Mouse (Mus musculus) liver (tissue): ENCODE measurements around the gene Zfp697.
"Not testable (repeated sequence)": the region's sequence is repeated elsewhere in the genome, so short reads cannot be mapped to it uniquely, and the experiment has no call there.

Experiments
- DNase-seq: peaks from one replicate; pipeline ENCODE4 v3.0.0-alpha.2; 2020; ENCODE audit warnings: mixed read lengths

Zfp697 gene

GRCm38 (mm10) chr3:98374062-98374719 is 8.1 kb upstream of the Zfp697 start:
- DNase-seq, result no peak

DNA sequence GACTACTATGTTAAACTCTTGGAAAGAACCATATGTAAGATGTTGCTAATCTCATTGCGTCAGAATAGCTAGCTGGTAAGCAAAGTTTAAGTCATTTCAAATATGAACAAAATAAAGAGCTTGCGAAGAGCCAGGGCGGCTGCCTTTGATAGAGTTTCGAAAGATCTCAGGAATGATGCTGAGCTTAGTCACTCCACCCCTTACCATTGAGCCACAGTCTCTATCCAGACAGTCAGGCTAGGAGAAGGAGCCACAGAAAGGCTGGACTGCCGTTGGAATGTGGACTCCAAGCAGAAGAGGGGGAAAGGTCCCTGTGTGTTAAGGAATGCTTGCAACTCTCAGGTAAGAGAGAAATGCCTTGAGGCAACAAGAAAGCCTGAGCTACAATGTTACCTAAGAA is 7.3 kb upstream of the Zfp697 start:
- no peak for DNase-seq

GRCm38 (mm10) chr3:98378267-98378666 is 4.0 kb upstream of the Zfp697 start:
- DNase-seq, result no peak

- no peak for DNase-seq
Observed at GRCm38 (mm10) chr3:98379236-98379635, 3.0 kb upstream of the Zfp697 start.

GRCm38 (mm10) chr3:98381677-98382245 is 500 bp upstream of the Zfp697 start:
- DNase-seq, result no peak

DNA sequence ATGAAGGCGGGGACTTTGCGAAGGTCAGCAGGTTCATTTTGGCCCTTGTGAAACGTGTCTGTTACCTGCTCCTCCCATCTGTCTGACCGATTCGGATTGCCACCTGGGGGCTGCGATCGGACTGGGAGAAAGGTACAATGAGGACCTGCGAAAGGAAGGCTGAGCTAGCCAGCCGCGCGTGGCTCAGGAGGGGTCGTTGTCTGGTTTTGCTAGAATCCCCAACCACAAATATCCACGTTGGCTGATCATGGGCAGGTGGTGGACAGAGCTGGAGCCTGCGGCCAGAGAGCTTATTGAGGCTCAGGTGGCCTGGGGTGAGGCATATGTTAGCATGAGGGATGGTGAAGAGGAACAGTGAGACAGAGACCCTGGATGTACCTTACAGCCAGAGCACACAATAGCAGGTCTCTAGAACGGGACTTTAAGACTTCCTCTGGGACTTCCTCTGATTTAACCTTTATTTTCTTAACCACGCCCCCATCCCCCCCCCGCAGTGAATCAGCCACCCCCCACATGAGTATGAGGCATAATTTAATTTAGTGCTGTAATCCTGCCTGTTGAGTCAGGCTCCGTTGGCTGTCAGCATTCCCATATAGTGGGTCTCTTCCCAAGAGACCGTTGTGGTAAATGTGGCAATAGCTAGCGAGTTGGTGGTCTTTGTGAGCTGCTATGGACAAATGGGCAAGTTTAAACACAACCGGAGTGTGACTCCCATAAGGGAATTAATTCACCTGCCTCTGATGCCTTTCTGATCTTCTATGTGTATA is 946 bp downstream of the Zfp697 start:
- DNase-seq, result no peak

GRCm38 (mm10) chr3:98387086-98387485 is 4.8 kb downstream of the Zfp697 start:
- no peak for DNase-seq

DNA sequence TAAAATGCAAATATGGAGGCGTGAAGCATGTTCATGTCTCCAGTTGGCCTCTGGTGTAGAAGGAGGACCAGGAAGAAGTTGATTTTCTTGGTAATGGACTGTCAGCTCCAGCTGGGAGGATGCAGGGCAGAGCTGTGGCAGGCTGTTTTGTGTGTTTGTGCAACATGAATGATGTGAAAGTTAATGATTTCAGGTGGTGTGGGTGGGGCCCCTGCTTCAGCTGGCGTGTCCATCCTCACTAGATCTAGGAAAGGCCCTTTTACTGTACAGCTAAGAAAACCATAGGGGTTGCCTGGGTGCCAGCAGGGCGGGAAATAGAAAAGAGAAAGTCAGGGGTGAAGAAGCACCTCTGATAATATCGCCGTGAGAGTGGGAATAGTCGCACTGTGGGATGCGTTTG is 5.5 kb downstream of the Zfp697 start:
- no peak for DNase-seq

DNA sequence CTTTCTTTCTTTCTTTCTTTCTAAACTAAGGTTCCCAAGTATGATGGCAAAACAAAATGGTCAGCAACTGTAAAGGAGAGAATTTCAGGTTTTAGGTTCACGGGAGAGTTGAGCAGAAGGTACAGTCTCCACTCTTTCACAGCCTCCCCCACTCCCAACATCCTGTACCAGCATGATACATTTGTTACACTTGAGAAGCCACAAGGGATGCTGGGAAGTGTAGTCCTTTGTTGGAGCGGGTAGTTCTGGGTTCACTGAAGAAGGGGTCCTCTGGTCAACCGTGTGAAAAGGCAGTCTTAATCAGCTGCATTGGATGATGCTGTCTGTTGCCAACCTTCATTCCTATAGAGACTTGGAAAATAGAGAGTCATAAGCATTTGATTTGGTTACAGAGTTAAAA is 7.0 kb downstream of the Zfp697 start:
- DNase-seq, result no peak

DNA sequence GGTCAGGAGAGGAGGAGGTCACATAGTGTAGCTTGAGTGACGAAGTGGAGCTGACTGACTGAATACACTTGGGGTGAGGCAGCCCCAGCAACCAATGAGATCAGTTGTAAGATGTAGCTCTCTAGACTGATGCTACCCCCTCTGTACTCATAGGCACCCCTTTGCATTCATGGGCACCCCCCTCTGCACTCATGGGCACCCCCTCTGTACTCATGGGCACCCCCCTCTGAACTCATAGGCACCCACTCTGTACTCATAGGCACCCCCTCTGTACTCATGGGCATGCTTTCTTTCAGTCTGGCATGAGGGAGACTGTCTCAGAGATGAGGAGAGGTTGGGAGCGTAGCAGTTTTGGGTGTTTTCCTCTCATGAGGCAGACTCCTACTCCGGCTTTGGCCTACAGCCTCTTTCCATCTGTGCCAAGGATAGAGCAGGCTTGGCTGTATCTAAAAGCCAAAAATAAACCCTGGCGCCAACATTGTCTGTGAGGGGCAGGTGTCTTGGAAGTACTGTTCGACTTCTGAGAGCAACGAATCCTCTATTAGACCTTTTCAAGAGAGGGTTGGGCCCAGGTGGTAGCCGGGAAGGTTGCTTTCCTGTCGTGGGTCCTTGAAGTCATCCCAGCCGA is 22.1 kb downstream of the Zfp697 start:
- not testable (repeated sequence) for DNase-seq

DNA sequence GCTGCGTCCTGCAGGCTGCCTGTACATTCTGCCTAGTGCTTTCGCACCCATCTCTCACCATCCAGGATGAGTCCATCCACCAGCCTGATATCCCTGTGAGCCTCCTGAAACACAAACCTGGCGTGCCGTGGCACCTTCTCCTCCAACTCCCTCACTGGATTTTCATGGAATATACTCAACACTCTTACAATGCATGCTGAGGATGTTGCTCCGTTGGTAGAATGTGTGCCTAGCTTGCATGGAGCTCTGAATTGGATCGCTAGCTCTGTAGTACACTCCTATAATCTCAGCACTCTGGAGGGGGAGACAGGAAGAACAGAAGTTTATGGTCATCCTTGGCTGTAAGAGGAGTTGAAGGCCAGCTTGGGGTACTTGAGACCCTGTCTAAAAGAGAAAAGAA is 23.6 kb downstream of the Zfp697 start:
- DNase-seq, result not testable (repeated sequence)

- DNase-seq, result not testable (repeated sequence)
Observed at GRCm38 (mm10) chr3:98406569-98407144, 24.4 kb downstream of the Zfp697 start.

DNA sequence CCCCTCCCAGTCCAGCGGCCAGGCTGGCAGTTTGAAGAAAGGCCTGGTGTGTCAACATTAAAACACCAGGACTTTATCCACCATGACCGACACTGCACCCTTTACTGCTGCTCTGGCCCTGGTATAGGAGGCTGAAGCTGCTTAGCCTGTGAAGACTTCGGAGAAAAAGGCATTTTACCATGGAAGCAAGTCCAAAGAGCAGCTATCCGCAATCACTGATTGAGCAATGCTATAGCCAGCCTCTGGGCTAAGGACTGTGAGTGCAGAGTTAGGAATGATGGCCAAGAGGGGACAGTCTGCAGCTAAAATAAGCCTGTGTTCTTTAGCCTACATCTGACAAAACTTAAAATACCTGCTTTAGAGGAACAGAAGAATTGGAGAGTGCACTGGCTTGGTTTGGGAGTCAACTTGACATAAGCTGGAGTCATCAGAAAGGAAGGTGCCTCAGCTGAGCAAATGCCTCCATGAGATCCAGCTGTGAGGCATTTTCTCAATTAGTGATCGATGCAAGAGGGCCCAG is 25.1 kb downstream of the Zfp697 start:
- not testable (repeated sequence) for DNase-seq

DNA sequence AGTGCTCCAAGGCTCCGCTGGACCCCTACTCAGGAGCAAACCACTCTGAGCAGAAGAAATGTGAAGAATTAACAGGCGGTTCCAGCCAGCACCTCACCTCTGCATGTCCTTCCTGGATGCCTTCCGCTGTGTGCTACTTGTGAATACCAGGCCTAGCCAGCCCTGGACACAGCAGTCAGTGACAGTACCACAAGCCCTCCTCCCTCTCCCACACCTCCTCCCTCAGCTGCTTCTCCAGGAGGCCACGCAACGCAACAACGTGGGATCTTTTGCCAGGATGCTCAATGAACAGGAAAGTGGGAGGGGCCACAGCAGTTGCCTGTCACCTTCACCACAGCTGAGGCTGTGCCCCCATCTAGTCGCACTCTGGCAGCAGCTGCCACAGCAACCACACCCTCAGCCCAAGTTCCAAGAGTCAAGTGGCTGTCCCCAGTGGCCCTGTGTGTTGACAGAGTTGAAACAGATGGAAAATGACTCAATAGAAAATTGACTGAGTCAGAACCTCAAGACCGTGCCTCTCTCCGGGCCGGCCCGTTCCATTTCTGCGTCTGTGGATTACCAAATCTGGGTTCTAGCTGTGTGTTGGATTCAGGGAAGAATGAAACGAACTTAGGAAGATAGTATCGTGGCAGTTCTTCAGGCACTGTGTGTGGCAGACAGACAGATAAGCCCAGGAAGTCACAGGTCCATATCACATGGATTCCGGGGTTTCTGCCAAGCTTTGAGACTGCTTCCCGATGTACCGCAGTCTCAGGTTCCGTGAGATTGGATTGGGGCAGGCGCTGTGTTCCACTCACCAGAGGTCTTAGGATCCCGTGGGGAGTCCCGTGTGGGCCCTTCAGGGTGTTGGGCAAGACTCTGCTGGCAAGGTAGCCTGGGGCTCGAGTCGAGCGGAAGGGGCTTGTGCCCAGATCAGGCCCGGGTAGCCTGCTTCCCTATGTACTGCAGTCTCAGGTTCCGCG is 28.6 kb downstream of the Zfp697 start:
- DNase-seq, result not testable (repeated sequence)

- no peak for DNase-seq
Observed at GRCm38 (mm10) chr3:98413733-98414132, 31.5 kb downstream of the Zfp697 start.

GRCm38 (mm10) chr3:98414296-98414695 is 32.0 kb downstream of the Zfp697 start:
- no peak for DNase-seq

DNA sequence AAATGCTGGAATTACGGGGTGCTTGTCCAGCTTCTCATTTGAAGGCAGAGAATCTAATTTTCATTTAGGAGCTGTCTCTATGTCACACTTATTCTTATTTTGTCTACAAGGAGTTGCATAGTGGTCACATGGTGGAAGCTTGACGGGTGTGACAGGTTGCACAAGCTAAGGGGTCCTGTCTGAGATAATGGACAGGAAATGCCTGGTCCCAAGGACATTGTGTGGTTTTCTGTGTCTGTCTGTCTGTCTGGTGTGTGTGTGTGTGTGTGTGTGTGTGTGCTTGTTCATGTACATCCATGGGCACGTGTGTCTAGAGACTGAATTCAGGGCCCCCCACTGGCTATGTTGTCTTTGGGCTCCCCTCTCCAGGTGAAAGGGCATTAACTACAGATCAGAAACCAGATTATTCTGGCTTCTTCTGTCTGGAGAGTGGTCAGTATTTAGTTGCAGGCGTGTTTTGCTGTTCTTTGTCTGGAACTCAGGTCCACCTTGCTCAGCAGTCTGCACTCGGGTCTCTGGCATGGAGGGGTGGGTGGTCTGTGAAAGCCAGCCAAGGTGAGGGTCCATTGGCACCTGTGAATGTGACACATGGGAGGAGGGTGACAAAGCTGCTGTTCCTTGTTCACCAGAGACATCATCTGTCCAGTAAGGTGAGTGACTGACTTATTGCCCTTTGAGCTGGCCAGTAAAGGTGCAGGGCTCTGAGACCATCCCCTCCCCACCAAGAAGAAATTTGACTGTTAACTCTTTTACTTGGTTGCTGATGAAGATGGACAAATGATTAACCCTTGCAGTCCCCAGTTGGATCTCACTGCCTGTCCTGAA is 34.4 kb downstream of the Zfp697 start:
- DNase-seq, result no peak

DNA sequence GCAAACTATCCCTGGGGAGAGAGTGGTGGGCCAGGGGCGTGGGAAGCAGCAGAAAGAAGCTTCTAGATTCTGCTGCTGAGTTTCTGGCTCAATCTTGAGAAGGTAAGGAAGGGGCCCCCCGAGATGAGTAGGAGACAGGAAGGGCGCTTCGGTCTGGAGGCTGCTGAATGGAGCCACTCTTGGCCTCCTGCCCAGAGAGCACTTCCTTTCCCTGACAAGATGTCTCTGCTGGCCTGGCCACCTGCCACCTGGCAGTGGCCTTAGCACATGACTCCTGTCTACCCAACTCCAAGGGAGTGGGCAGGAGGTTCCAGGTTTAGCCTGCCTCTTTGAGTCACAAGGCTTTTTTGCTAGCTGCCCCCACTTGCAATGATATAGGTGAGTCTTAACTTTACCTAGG is 35.1 kb downstream of the Zfp697 start:
- peak; percentile 50 for DNase-seq

GRCm38 (mm10) chr3:98418991-98419785 is 36.9 kb downstream of the Zfp697 start:
- no peak for DNase-seq

- DNase-seq, result no peak
Observed at GRCm38 (mm10) chr3:98419786-98420070, 37.5 kb downstream of the Zfp697 start.
